Mouse (Mus musculus) ovary, postnatal 36 days (tissue): ENCODE data around the gene Ptch2.

Source experiments
- DNase-seq: peaks from one replicate; pipeline ENCODE4 v3.0.0; 2022; ENCODE audit warnings: low spot score, mixed read lengths

Gene Ptch2

GRCm38 (mm10) chr4:117130790-117131189 lies 34.9 kb downstream of the Ptch2 start:
- no peak for DNase-seq

DNA sequence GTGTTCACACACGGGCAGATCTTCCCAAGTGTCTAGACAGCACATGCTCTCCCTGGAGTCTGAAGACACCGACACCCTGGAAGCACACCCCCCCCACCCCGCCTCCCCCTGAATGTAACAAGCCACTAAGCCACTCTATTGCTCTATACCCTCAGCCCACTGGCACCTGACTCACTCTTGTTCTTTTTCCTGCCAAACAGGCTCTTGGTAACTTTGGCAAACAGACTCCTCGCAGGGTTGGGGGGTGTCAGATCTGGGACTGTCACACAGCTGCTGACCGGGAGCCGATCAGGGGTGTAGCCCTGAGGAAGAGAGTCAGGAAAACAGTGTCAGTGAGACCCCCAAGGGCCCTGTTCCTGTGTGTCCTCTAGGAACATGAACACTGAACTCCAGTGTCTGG lies 35.3 kb downstream of the Ptch2 start:
- DNase-seq, result no peak

- DNase-seq, result no peak
These were observed 36.3 kb downstream of the Ptch2 start for GRCm38 (mm10) chr4:117131890-117132793.

DNA sequence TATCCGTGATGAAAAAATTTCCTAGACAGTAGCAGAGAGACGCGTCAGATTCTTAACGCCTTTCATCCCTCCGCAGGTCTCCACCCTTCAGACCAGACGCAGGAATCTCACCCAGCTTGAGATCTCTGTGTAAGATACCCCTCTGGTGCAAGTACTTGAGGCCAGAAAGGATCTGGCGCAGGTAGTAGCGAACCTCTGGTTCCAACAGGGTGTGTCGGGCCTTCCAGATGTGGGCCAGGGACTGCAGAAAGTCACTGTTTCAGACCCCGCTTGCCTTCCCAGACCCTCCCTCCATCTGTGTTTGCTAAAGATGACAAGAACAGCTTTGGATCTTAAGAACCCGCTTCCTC lies 36.9 kb downstream of the Ptch2 start:
- no peak for DNase-seq

GRCm38 (mm10) chr4:117133366-117133796 lies 37.5 kb downstream of the Ptch2 start:
- DNase-seq, result no peak

- peak; percentile 97 for DNase-seq
These were observed 38.1 kb downstream of the Ptch2 start, which contains the start of gene Plk3 for GRCm38 (mm10) chr4:117133817-117134600. TSS of gene Plk3 (minus strand) at chr4:117133963.

- DNase-seq, result no peak
These were observed 38.7 kb downstream of the Ptch2 start for GRCm38 (mm10) chr4:117134601-117134995.

- no peak for DNase-seq
These were observed 40.2 kb downstream of the Ptch2 start for GRCm38 (mm10) chr4:117136034-117136433.

GRCm38 (mm10) chr4:117138295-117139216 lies 42.7 kb downstream of the Ptch2 start:
- no peak for DNase-seq

- DNase-seq, result no peak
These were observed 43.3 kb downstream of the Ptch2 start for GRCm38 (mm10) chr4:117139217-117139612.

GRCm38 (mm10) chr4:117140613-117141012 lies 44.7 kb downstream of the Ptch2 start:
- no peak for DNase-seq

DNA sequence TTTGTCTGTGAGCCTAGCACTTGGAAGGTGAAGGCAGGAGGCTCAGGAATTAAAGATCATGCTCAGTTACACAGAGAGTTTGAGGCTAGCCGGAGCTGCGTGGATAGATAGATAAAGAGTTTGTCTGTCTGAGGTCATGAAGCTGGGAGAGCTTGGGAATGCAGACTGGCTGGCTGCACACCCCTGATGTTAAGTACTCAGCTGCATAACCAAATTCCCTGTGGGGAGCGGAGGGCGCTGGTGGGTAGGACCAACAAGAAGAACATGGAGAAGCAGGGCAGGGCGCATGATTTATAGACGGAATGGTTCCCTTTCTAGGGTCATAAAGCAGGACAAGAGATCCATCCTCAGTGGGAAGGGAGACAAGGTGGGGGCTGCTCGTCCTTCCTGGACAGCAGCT lies 47.1 kb downstream of the Ptch2 start:
- DNase-seq, result no peak

DNA sequence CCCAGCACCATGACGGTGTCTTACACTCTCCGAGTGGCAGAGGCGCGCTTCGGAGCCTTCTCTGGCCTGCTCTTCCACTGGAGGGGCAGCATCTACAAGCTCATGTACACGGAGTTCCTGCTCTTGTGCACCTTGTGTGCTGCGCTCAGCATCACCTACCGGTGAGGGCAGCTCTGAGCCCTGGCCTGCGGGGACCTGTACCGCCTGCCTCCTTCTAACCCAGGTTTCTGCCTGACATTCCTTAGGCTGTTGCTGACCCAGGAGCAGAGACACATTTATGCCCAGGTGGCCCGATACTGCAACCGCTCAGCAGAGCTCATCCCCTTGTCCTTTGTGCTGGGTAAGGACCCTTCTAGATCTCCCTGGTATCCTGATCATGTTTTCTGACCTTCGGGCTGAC lies 49.4 kb downstream of the Ptch2 start:
- no peak for DNase-seq

- peak; percentile 86 for DNase-seq
These were observed 50.3 kb downstream of the Ptch2 start for GRCm38 (mm10) chr4:117146176-117146575.

DNA sequence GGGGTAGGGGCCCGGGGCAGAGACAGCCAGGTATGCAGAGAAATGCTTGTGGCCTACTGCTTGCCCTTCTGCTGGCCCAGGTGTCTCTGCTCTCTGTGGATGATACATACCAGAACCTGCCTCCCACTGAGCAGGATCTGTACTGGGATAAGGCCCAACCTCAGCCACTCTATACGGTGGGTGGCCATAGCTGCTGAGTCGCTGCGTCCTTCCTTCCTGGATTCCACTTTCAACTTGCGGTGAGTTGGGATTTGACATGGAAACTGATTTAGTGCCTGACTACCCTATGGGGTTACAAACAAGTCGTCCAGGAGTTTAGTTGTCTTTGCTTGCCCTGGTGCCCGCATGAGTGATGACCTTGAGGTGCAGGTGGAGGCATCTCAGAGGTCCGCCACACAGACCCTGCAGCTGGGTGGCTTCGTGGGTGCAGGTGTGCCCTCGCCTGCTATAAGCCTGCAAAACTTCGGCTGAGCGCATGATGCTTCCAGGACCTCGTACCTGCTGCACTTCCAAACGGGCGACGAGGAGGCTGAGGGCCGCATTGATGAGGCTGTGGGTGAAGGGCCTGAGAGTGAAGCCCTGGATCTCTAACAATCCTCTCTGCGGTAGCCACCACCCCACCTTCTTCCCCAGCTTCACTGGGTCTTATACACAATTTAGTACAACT lies 52.3 kb downstream of the Ptch2 start:
- no peak for DNase-seq

DNA sequence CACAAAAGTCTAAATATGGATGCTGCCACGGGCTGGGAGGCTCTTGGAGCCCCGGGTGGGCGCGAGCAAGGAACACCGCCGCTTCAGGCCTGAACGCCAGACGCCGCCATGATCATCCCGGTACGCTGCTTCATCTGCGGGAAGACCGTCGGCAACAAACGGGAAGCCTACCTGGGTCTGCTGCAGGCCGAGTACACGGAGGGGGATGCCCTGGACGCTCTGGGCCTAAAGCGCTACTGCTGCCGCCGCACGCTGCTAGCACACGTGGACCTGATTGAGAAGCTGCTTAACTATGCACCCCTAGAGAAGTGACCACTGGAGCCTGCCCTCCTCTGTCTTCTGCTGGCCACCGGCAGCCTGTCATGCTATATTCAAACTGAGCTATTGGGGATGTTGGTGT lies 52.9 kb downstream of the Ptch2 start:
- DNase-seq, result no peak

DNA sequence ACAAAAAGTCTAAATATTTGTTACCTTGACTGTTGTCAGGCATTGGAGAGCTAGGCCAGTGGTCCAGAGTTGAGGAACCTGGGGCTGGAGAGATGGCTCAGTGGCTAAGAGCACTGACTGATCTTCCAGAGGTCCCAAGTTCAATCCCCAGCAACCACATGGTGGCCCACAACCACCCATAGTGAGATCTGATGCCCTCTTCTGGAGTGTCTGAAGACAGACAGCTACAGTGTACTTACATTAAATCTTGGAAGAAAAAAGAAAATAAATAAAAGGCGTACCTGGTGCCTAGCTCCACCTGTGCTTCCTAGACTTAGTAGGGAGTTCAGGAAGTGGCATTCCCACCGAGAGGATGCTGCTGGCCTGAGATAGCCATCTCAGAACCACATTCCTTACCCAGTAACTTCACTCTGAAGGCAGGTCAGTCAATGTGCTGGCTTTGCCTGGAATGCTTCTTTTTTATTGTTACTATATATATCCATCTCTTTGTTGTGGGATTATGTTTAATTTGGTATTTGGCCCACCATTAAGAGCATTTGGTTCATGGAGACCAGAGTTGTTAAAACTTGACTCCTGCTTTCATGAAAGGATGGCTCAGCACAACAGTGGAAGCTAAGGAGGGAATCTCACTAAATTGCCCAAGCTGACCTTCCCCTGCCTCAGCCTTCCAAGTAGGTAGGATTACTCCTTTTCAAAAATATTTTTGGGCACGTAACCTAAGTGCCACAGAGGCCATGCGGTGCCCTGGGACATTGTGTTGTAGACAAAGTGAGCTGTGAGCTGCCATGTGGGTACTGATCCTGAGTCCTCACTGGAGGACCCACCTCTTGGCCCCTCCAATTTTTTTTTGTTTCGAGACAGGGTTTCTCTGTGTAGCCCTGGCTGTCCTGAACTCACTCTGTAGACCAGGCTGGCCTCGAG lies 53.7 kb downstream of the Ptch2 start:
- no peak for DNase-seq

DNA sequence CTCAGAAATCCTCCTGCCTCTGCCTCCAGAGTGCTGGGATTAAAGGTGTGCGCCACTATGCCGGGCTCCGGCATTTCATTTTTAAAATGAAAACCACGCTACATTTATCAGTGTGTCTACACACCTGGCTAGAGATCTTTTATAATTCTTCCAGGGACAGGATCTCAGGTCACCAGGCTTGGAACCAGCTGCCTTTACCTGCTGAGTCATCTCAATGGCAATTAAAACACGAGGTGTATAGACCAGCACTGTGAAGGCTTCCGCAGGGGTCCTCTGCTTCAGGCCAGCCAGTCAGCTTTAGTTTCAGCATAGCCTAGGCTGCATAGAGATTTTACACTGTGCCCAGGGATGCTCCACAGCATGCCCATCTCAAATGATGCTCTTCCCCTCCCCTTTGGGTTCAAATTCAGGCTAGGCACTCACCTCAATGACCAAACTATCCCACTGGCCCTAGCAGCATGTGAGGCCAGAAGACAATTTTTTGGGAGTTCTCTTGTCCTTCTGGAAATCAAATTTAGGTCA lies 54.4 kb downstream of the Ptch2 start:
- no peak for DNase-seq

GRCm38 (mm10) chr4:117151416-117151815 lies 55.5 kb downstream of the Ptch2 start:
- no peak for DNase-seq

DNA sequence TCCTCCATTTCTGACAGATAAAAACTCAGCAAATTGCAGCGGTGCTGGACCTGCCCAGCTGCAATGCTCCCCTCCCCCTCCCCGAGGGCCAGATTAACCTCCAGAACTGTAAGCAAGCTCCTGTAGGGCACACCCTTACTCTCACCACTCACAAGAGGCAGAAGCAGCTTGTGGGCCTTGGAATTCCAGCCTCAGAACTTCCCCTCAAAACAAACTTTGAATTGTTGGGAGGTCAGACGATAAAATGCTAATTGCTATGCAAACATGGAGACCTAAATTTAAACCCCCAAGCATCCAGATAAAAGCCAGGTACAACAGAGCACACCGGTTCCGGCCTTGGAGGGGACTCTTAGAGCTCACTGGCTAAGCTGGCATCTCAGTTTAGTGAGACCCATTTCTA lies 56.8 kb downstream of the Ptch2 start:
- DNase-seq, result no peak
